Mouse (Mus musculus) heart, postnatal 25 days (tissue): ENCODE results near the gene Mapk14. TPM values are rescaled to one million over a fixed set of nuclear protein-coding genes. Genes with fewer than 3 reads are reported as not detected.

Experiments
- DNase-seq: peaks from one replicate; pipeline ENCODE4 v3.0.0; 2022; ENCODE audit warnings: low spot score
- intact Hi-C: fragments of 180-260 bp; cut with DNase I; formaldehyde crosslinking; loops from one replicate; pipeline ENCODE4 v1.15.1; 2025
- total RNA-seq, 2 experiments: library from RNA; stranded (reverse); gene quantifications; 2 replicates each; pipeline ENCODE4 v1.2.3; 2021

Mapk14 gene
- total RNA-seq, 2 experiments from 2014 or later, result 55.0 to 55.8 TPM

- DNase-seq, result no peak
- intact Hi-C loops, result loop anchor here (10.0 kb wide), 1 partner anchor 48 kb away; no protein-coding TSS in a partner anchor
These were observed 5.5 kb downstream of the Mapk14 start for GRCm38 (mm10) chr17:28696641-28697040.

DNA sequence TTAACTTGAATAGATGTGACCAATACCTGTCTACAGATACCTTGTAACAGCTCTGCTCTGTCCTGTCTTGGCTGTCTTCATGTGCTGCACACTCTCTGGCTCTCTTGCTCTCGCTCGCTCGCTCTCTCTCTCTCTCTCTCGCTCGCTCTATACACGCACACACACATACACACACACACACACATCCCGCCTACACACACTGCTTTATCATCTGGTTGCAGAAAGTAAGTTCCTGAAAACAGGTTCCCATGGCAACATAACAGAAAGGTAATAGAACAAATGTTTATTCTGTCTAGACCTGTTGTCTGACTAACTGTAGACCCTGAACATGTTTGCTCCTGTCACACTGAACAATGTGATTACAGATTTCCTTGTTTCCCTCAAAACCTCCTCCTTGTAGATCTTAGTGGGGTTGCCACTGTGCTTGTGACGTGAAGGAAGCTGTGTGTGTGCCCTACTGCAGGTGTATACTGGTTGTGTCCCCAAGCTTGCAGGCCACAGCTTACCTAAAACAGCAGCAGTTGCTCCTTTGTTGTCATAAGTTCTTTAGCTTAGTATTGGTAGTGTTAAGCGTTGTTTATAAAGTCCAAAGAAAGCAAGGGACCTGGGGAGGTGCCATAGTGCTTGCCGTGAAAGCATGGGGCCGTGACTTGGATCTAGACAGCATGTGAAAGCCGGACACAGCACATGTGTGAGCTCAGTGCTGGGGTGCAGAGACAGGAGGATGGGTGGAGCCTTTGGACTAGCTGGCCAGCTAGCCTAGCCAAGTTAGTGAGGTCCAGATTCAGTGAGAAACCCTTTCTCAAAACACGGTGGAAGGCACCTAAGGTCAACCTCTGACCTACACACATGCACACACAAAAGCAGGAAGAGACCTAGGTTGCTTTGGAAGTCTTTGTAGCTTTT, 6.4 kb downstream of the Mapk14 start:
- intact Hi-C loops, result loop anchor here (10.0 kb wide), 1 partner anchor 47 kb away; no protein-coding TSS in a partner anchor
- no peak for DNase-seq

- DNase-seq, result no peak
- intact Hi-C loops, result loop anchor here (10.0 kb wide), 1 partner anchor 47 kb away; no protein-coding TSS in a partner anchor
These were observed 7.1 kb downstream of the Mapk14 start for GRCm38 (mm10) chr17:28698245-28698644.

DNA sequence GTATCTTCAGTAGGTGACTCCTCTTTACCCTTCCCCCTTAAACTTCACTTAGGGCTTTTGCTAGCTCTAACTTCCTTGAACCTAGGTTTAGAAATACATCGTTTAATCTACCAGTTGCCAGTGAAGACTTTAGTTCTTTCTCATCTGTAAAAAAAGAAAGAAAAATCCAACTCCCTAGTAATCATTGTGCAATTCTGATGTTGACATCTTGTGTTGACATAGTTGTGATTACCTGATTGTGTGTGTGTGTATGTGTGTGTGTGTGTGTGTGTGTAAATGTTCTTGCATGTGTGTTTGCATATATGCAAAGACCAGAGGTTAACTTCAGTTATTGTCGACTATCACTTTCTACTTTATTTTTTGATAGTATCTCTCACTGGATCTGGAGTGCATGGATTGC, 7.5 kb downstream of the Mapk14 start:
- no peak for DNase-seq
- intact Hi-C loops, result loop anchor here (10.0 kb wide), 1 partner anchor 46 kb away; no protein-coding TSS in a partner anchor

GRCm38 (mm10) chr17:28699789-28700188, 8.7 kb downstream of the Mapk14 start:
- DNase-seq, result no peak
- intact Hi-C loops, result loop anchor here (10.0 kb wide), 1 partner anchor 45 kb away; no protein-coding TSS in a partner anchor

GRCm38 (mm10) chr17:28701171-28701570, 10.0 kb downstream of the Mapk14 start:
- no peak for DNase-seq
- intact Hi-C loops, result no loop called here

DNA sequence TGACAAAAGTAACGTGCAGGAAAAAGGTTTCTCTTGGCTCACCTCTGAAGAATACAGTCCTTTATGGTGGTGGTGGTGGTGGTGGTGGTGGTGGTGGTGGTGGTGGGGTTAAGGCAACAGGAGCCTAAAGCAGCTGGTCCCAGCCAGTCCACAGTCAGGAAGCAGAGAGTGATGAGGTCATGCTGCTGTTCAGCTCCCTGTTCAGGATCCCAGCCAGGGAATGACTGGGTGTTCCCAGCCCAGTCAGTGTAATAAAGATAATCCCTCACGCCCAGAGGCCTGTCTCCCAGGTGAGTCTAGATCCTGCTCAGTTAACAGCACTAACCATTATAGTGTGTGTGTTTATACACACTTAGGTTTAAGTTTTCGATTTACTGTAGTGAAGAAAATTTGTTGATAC, 10.6 kb downstream of the Mapk14 start:
- no peak for DNase-seq
- intact Hi-C loops, result no loop called here

- DNase-seq, result no peak
These were observed 11.5 kb downstream of the Mapk14 start for GRCm38 (mm10) chr17:28702646-28703045.

DNA sequence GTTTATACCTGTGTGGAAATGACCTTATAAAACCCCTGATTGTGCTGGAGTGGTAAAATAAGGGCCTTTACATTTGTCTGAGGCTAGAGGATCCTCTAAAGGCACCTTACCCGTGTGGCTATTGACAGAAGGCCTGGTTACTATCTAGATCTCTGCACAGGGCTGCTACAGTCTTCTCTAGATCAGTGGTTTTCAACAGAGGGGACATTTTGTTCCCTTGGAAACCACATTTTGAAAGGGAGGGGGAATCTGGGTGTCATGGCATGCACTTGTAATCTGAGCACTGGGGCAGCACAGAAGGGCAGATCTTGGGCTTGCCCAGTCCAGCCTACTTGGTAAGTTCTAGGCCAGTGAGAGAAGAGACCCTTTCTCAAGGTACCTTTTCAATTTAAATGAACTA, 15.6 kb downstream of the Mapk14 start:
- DNase-seq, result no peak

More at GRCm38 (mm10) chr17:28702646-28703045, 11.5 kb downstream of the Mapk14 start:
- intact Hi-C loops, result no loop called here

GRCm38 (mm10) chr17:28707136-28707627, 16.1 kb downstream of the Mapk14 start:
- intact Hi-C loops, result no loop called here
- no peak for DNase-seq

More for the DNA sequence above, 15.6 kb downstream of the Mapk14 start:
- intact Hi-C loops, result no loop called here

GRCm38 (mm10) chr17:28707816-28708215, 16.7 kb downstream of the Mapk14 start:
- intact Hi-C loops, result no loop called here
- DNase-seq, result no peak

DNA sequence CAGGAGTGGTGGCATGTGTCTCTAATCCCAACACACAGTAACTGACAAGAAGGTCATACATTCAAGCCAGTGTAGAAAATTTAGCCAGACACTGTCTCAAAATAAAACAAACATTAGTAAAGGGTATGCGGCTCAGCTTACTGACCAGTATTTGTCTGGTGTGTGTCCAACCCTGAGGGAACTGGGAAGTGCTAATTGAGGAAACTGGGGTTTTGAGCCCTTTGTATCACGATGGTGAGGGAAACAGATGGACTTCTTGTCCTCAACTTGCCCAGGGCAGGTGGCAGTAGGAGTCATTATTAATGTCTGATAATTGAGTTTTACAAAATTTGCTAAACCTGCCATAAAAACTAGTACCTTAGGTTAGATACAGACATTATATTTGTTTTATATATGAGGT, 17.9 kb downstream of the Mapk14 start:
- intact Hi-C loops, result no loop called here
- no peak for DNase-seq

DNA sequence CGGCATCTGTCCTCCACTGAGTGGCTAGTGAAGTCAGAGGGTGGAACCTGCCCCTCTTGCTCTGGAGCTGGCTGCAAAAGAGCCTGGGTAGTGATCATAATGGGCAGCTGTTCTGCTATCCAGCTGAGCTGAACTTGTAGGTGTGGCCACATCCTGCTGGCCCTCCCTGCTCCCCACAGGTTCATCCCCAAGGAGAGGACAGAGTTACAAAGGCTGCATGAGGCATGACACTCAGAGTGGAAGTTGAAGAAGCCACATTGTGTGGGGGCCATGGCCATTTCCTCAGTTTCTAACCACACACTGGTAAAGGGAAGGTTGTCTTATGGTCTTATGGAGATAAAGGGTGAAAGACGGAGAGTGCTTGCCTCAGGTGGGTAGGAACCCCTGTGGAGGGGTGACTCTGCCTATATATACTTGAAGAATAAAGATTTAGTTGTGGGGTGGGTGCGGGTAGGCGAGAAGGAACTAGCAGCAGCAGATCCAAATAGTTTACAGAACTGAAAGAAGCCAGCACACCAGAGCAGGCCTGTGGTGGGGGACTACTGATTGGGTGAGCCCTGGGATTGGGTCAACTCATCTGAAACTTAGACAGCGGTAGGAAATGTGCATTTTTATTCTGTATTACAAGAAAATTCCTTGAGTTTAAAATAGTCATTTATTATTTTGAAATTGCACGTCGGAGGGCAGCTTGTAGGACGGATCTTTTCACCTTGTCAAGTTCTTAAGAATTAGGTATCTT, 18.6 kb downstream of the Mapk14 start:
- intact Hi-C loops, result no loop called here
- DNase-seq, result no peak

- intact Hi-C loops, result no loop called here
These were observed 19.2 kb downstream of the Mapk14 start for GRCm38 (mm10) chr17:28710291-28710688.

DNA sequence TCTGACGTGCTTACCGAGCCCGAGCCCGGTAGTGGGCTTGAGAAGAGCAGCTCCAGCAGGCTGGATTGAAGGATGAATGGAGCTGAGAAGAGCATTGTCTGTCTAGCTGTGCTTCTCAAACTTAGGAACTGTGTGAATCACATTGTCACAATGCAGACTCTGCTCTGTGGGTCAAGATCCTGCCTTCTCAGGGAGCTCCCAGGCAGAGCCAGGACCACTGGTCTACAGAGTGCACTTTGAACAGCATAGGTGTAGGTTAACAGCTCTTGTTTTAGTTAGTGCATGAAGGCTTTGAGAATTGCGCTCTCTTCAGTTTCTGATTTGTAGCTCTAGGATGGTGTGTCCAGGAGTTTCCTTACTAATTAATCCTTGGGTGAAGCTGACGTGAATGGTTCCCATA, 20.1 kb downstream of the Mapk14 start:
- DNase-seq, result no peak
- intact Hi-C loops, result no loop called here

More at GRCm38 (mm10) chr17:28710291-28710688, 19.2 kb downstream of the Mapk14 start:
- no peak for DNase-seq

DNA sequence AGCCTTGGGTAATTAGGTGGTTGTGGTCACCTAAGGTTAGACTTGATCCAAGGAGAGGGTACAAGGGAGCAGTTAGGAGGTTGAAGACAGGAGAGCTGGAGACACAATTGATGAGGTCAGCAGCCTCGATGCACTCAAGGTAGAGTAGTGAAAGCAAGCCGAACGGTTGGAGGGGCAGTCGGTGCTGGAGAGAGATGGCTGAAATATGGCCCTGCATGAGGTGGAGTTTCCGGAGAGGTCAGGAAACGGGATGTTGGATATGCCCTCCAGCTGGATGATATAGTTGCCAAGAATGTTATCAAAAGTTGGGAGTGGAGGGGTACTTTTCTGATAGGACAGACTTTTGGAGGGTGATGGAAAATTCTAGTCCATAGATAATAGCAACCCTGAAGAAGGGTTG, 21.2 kb downstream of the Mapk14 start:
- no peak for DNase-seq
- intact Hi-C loops, result no loop called here

GRCm38 (mm10) chr17:28714006-28714405, 22.9 kb downstream of the Mapk14 start:
- no peak for DNase-seq
- intact Hi-C loops, result no loop called here

DNA sequence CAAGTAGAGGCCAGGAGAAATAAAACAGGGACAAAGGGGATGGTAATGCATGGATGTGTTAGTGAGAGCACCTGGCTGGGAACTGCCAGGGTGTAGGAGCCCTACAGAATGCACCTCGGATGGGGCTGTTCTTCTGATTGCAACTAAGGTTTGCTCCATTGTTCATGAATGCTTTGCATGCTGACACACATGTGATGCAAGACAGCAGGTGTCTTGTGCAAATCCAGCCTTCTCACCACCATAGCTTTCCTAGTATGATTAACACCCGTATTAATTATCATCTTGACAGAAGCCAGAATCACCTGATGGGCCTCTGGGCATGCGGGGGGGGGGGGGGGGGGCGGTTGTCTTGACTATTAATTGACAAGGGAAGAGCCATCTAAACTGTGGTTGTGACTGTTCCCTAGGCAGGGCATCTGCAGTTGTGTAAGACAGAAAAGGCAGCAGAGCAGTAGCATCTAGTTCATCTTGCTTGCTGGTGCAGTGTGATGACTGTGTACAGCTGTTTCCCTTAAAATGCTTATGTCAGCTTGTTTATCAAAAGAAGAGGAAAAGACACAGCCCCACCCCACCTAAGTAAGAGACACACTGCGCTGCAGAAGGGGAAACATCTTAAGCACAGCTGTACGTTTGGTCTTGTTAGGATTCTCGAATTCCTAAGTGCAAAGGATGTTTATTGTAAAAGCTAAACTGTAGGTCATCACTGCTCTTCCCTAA, 24.9 kb downstream of the Mapk14 start:
- intact Hi-C loops, result no loop called here
- no peak for DNase-seq

GRCm38 (mm10) chr17:28717535-28717934, 26.4 kb downstream of the Mapk14 start:
- intact Hi-C loops, result no loop called here
- DNase-seq, result no peak

DNA sequence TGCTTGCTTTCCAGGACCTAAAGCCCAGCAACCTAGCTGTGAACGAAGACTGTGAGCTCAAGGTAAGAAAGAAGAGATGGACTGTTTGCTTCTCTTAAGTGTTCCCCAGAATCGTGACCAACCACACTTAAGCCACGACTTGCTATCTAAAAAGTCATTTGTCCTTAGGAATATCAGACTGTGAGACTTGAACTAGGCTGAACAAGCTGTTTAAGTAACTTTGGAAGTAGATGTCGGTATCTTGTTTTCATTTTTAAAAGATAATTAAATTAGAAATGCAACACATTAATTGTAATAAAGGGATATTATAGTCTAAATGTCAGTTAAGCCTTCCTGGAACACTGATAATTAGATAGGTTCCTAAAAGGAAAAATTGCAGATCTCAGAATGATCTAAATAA, 34.7 kb downstream of the Mapk14 start, which contains the start of gene AC170998.1:
TSS of gene AC170998.1 (plus strand) at position 301 of the 400 bp plus-strand sequence.
- intact Hi-C loops, result no loop called here
- DNase-seq, result no peak
